Mouse (Mus musculus) lung, adult 2 months (tissue): ENCODE data around the gene Tspan31. TPM values are rescaled to one million over a fixed set of nuclear protein-coding genes. Genes with fewer than 3 reads are reported as not detected.
"Not testable (repeated sequence)": the region's sequence is repeated elsewhere in the genome, so short reads cannot be mapped to it uniquely, and the experiment has no call there.

Source experiments
- DNase-seq: peaks from one replicate; pipeline ENCODE4 v3.0.0; 2022
- H3K4me1 ChIP-seq: fragments of 200-500 bp; 2 replicates; pipeline ENCODE4 v1.6.1; 2011; ENCODE audit warnings: low read length; ENCODE audit not compliant: control insufficient read depth, insufficient read depth
- H3K4me3 ChIP-seq: fragments of 200-500 bp; replicated peaks from 2 replicates; pipeline ENCODE3; 2011; ENCODE audit warnings: low read depth, mild to moderate bottlenecking, control low read depth, low read length; ENCODE audit errors: extremely low read depth
- CTCF ChIP-seq: fragments of 200-500 bp; IDR thresholded peaks from 2 replicates; pipeline ENCODE4 v1.5.1; 2011; ENCODE audit warnings: mild to moderate bottlenecking, low read length, control low read depth; ENCODE audit not compliant: insufficient read depth
- POLR2A ChIP-seq: fragments of 200-500 bp; IDR thresholded peaks from 2 replicates; pipeline ENCODE4 v1.6.1; 2011; ENCODE audit warnings: low read depth, mild to moderate bottlenecking, control low read depth, low read length, borderline replicate concordance; ENCODE audit errors: extremely low read depth
- WGBS: fragments of 180-500 bp; shearing (Covaris S2); methylation state at CpG from one replicate; pipeline ENCODE4 v1.1.7; 2018; 5-methylcytosine and 5-hydroxymethylcytosine counted together
- polyA plus RNA-seq: library from polyadenylated mRNA; depleted of rRNA; stranded (reverse); fragments of >200 nt; gene quantifications from 2 replicates; pipeline ENCODE4 v1.2.3, GENCODE M21; 2012

Gene Tspan31
- polyA plus RNA-seq, 1 experiment = 99.3 TPM

- WGBS = 35% methylated on average over 4 of the region's 4 CpGs
- H3K4me1 ChIP-seq = peaks cover 3% of the 10 kb centered on the region
- no peak overlapping the region for H3K4me3 ChIP-seq
- TF ChIP-seq POLR2A (no peak), CTCF (no peak)
- DNase-seq = no peak
These were observed 6.0 kb upstream of the Tspan31 start for GRCm38 (mm10) chr10:127076082-127076481.

- peaks cover 3% of the 10 kb centered on the region for H3K4me1 ChIP-seq
- peak overlapping the region; percentile 57 for H3K4me3 ChIP-seq
- WGBS = 50% methylated on average over 8 of the region's 8 CpGs
- no peak for TF ChIP-seq CTCF
- no peak for TF ChIP-seq POLR2A
- DNase-seq = no peak
These were observed 5.6 kb upstream of the Tspan31 start for GRCm38 (mm10) chr10:127075651-127076050.

- TF ChIP-seq POLR2A (no peak), CTCF (0 out of 2 replicates have a peak, but pooled peaks have one; percentile 3)
- no peak for DNase-seq
- H3K4me1 ChIP-seq = peaks cover 3% of the 10 kb centered on the region
- WGBS = 47% methylated on average over 9 of the region's 9 CpGs
- peak within 1 kb of the TSS; percentile 57 for H3K4me3 ChIP-seq
These were observed 5.0 kb upstream of the Tspan31 start, which contains the start of gene Agap2 for GRCm38 (mm10) chr10:127075080-127075479. Agap2 (plus strand) TSS chr10:127075284.

- H3K4me3 ChIP-seq = no peak overlapping the region
- no peak for TF ChIP-seq POLR2A
- TF ChIP-seq CTCF = no peak
- H3K4me1 ChIP-seq = peaks cover 7% of the 10 kb centered on the region
- no peak for DNase-seq
- WGBS = 85% methylated on average over 1 of the region's 1 CpGs
These were observed 3.9 kb upstream of the Tspan31 start for GRCm38 (mm10) chr10:127073981-127074380.

GRCm38 (mm10) chr10:127072969-127073368, 2.9 kb upstream of the Tspan31 start:
- WGBS = 69% methylated on average over 2 of the region's 2 CpGs
- DNase-seq, H3K4me3 ChIP-seq, H3K4me1 ChIP-seq: not testable (repeated sequence)

- WGBS = 78% methylated on average over 4 of the region's 4 CpGs
- DNase-seq = not testable (repeated sequence)
These were observed 2.2 kb upstream of the Tspan31 start for GRCm38 (mm10) chr10:127072270-127072669.

GRCm38 (mm10) chr10:127071203-127071602, 1.1 kb upstream of the Tspan31 start:
- no peak for DNase-seq
- Histone ChIP-seq H3K4me3 (no peak overlapping the region), H3K4me1 (peaks cover 6% of the 10 kb centered on the region; the same call in 1 of the 2 replicates)
- TF ChIP-seq CTCF = no peak
- TF ChIP-seq POLR2A = no peak
- WGBS = 66% methylated on average over 9 of the region's 9 CpGs

More at GRCm38 (mm10) chr10:127072270-127072669, 2.2 kb upstream of the Tspan31 start:
- not testable (repeated sequence) for H3K4me1 ChIP-seq, H3K4me3 ChIP-seq

GRCm38 (mm10) chr10:127069281-127070189, 529 bp downstream of the Tspan31 start:
- peaks cover 9% of the 10 kb centered on the region; the same call in 1 of the 2 replicates for H3K4me1 ChIP-seq
- WGBS = 5% methylated on average over 30 of the region's 30 CpGs
- TF ChIP-seq CTCF = no peak
- TF ChIP-seq POLR2A = no peak
- peak overlapping the region; percentile 93 for H3K4me3 ChIP-seq
- no peak for DNase-seq

GRCm38 (mm10) chr10:127068360-127069038, 1.6 kb downstream of the Tspan31 start:
- TF ChIP-seq POLR2A = no peak
- no peak for TF ChIP-seq CTCF
- H3K4me3 ChIP-seq = no peak overlapping the region
- H3K4me1 ChIP-seq = peaks cover 12% of the 10 kb centered on the region; the same call in 1 of the 2 replicates
- WGBS = 59% methylated on average over 9 of the region's 9 CpGs
- no peak for DNase-seq
